21 mouse cellular contexts compared by ENCODE assay signal in genomic region chr19:42633650-42634049, GRCm38 (mm10). TPM values are rescaled to one million over a fixed set of nuclear protein-coding genes. Genes with fewer than 3 reads are reported as not detected.
DNase-seq lines count a peak whose midpoint lies in the region; TF ChIP-seq lines count a peak whose summit lies in the region.
"Had no signal": no experiment of that assay in that cellular context is flagged by ENCODE, and none has a peak within 500 bp of the region (broad histone marks: within the 10 kb centered on the region; RNA-seq: fewer than 3 reads in every experiment).

No protein-coding gene starts in this region.

- H3K4me1 ChIP-seq in embryonic facial prominence, embryonic 10.5 days, result peaks cover 35% of the 10 kb centered on the region

- H3K9me3 ChIP-seq in embryonic facial prominence, embryonic 10.5 days, result no peaks in the 10 kb centered on the region
- H3K9me3 ChIP-seq: embryonic facial prominence, embryonic 12.5 days; forebrain, embryonic 13.5 days; forebrain, embryonic 15.5 days; G1E had no signal

- no peaks in the 10 kb centered on the region for H3K27me3 ChIP-seq in embryonic facial prominence, embryonic 10.5 days (replicated peaks; ENCODE audit: low read depth, poor library complexity, severe bottlenecking)
- H3K27me3 ChIP-seq: embryonic facial prominence, embryonic 12.5 days; forebrain, embryonic 13.5 days; forebrain, embryonic 15.5 days had no signal

- intact Hi-C loops in gastrocnemius, adult 2 months (cut with DNase I), result no loop called here

- DNase-seq in gastrocnemius, adult 2 months, result peak; percentile 39
- no peak for DNase-seq in gastrocnemius, postnatal 25 days
- DNase-seq in 3T3-L1 (ENCODE audit: low read depth, low spot score), result peak; percentile 29
- peak; percentile 7 for DNase-seq in embryonic facial prominence, embryonic 10.5 days (ENCODE audit: low spot score)
- DNase-seq in layer of hippocampus, adult 18-20 months (ENCODE audit: low spot score in 2 of 2), result no peak
- DNase-seq in yolk sac, embryonic 10.5 days (ENCODE audit: low spot score), result no peak
- DNase-seq: adrenal gland, adult 8-10 months; adrenal gland, postnatal 14 days; adrenal gland, postnatal 36 days; B cell, adult 2 months; cerebellum, adult 11-12 months; cerebellum, adult 2 months; cerebellum, adult 9-10 months; cerebellum, postnatal 10 days; cerebellum, postnatal 25 days; forebrain, postnatal 0 days had no signal

- no peak for TF ChIP-seq CTCF in gastrocnemius, adult 2 months (IDR thresholded peaks at IDR 0.05)

- 61% methylated on average over 2 of the region's 2 CpGs for WGBS in embryonic facial prominence, embryonic 10.5 days

- peak overlapping the region; percentile 74 for H3K27ac ChIP-seq in gastrocnemius, adult 2 months
- H3K27ac ChIP-seq in embryonic facial prominence, embryonic 10.5 days (replicated peaks), result no peak overlapping the region
- H3K27ac ChIP-seq: embryonic facial prominence, embryonic 12.5 days; forebrain, embryonic 13.5 days; forebrain, embryonic 15.5 days had no signal

- H3K36me3 ChIP-seq in embryonic facial prominence, embryonic 10.5 days (replicated peaks), result no peaks in the 10 kb centered on the region
- H3K36me3 ChIP-seq: embryonic facial prominence, embryonic 12.5 days; forebrain, embryonic 15.5 days; G1E had no signal

- H3K4me3 ChIP-seq in gastrocnemius, adult 2 months, result no peak overlapping the region
- no peak overlapping the region for H3K4me3 ChIP-seq in embryonic facial prominence, embryonic 10.5 days
- H3K4me3 ChIP-seq: embryonic facial prominence, embryonic 12.5 days; forebrain, embryonic 13.5 days; forebrain, embryonic 15.5 days had no signal

RNA-seq across cellular contexts. Expression of gene Loxl4, which starts 21.0 kb away (rescaled TPM):
- 1 to 10 TPM; 1.5 to 3.9 TPM for total RNA-seq in gastrocnemius, adult 2 months (2021)
- 1 to 10 TPM; 2.4 to 2.5 TPM for total RNA-seq in gastrocnemius, postnatal 25 days (2021)
- 0.24 and 0.28 TPM in 2 replicates for polyA plus RNA-seq in embryonic facial prominence, embryonic 10.5 days (2016; fragmentation: Nextera tagmentation; extraction: Ambion mirVana)
- under 1 TPM; 0.13 to 0.17 TPM for total RNA-seq in layer of hippocampus, adult 18-20 months (2021)
- total RNA-seq: CH12.LX, G1E had no signal
- polyA plus RNA-seq: G1E had no signal

Comparison
In these comparisons a context has a peak if more than half of its experiments do, and no peak if none do; other contexts are left out.
1. DNase-seq: peak in gastrocnemius, adult 2 months (single experiment), 3T3-L1 (single experiment) and embryonic facial prominence, embryonic 10.5 days (single experiment); none in gastrocnemius, postnatal 25 days (single experiment), layer of hippocampus, adult 18-20 months (0 of 2) and yolk sac, embryonic 10.5 days (single experiment).